9 mouse cellular contexts compared by ENCODE assay signal in genomic region chr2:173577669-173578557, GRCm38 (mm10). TPM values are rescaled to one million over a fixed set of nuclear protein-coding genes. Genes with fewer than 3 reads are reported as not detected.
DNase-seq lines count a peak whose midpoint lies in the region; ATAC-seq and TF ChIP-seq lines count a peak whose summit lies in the region.
"Had no signal": no experiment of that assay in that cellular context is flagged by ENCODE, and none has a peak within 500 bp of the region (broad histone marks: within the 10 kb centered on the region; RNA-seq: fewer than 3 reads in every experiment).

Gene Ankrd60, minus strand, starts transcription at chr2:173578365.

- no peaks in the 10 kb centered on the region for H3K36me3 ChIP-seq in hindbrain, embryonic 12.5 days

- H3K4me3 ChIP-seq in cortical plate, adult 2 months (ENCODE audit: insufficient read depth, low read length) = 0 out of 2 replicates have a peak within 1 kb of the TSS, but pooled peaks have one; percentile 2
- peak within 1 kb of the TSS; percentile 48 for H3K4me3 ChIP-seq in hindbrain, embryonic 12.5 days

- WGBS in hindbrain, embryonic 12.5 days = 9% methylated on average over 50 of the region's 58 CpGs

- no peaks in the 10 kb centered on the region for H3K9me3 ChIP-seq in hindbrain, embryonic 12.5 days (replicated peaks)

- peaks cover 18% of the 10 kb centered on the region for H3K27me3 ChIP-seq in hindbrain, embryonic 12.5 days

- H3K4me1 ChIP-seq in cortical plate, adult 2 months (ENCODE audit: control insufficient read depth, insufficient read depth, low read length) = no peaks in the 10 kb centered on the region
- peaks cover 10% of the 10 kb centered on the region for H3K4me1 ChIP-seq in hindbrain, embryonic 12.5 days

- ATAC-seq in hindbrain, embryonic 12.5 days (ENCODE audit: low FRiP score) = peak; percentile 77
- ATAC-seq in megakaryocyte, adult 5-6 weeks (ENCODE audit: poor library complexity, severe bottlenecking) = peak; percentile 43
- ATAC-seq in frontal cortex, adult (ENCODE audit: low TSS enrichment) = no peak; the same call in 1 of the 2 replicates

- no peak within 1 kb of the TSS for H3K27ac ChIP-seq in cortical plate, adult 2 months (ENCODE audit: insufficient read depth, low read length)
- no peak within 1 kb of the TSS for H3K27ac ChIP-seq in hindbrain, embryonic 12.5 days

- peak within 1 kb of the TSS; percentile 99 for H3K4me2 ChIP-seq in hindbrain, embryonic 12.5 days (replicated peaks)

- TF ChIP-seq POLR2A in cortical plate, adult 2 months (IDR thresholded peaks at IDR 0.05; ENCODE audit: extremely low read depth, insufficient read depth, low read length) = no peak

- DNase-seq in kidney, postnatal 10 days = peak; percentile 59
- no peak for DNase-seq in kidney, postnatal 14 days
- peak; percentile 29 to 67 for DNase-seq in spleen, postnatal 10 days (ENCODE audit: low spot score in 2 of 2)
- no peak for DNase-seq in kidney, postnatal 25 days

- peak within 1 kb of the TSS; percentile 68 for H3K9ac ChIP-seq in hindbrain, embryonic 12.5 days

- no peak for TF ChIP-seq CTCF in cortical plate, adult 2 months (IDR thresholded peaks at IDR 0.05; ENCODE audit: extremely low read depth, insufficient read depth, low read length)

RNA-seq across cellular contexts. Expression of gene Ankrd60, which starts in this region (rescaled TPM):
- not detected in 2 replicates for polyA plus RNA-seq in cortical plate, adult 2 months (2012; rRNA removed)
- not detected in 2 replicates for polyA plus RNA-seq in hindbrain, embryonic 12.5 days (2016; fragmentation: Nextera tagmentation; extraction: Ambion mirVana)
- not detected in 2 replicates for total RNA-seq in megakaryocyte, adult 5-6 weeks (2015)
- total RNA-seq in megakaryocyte, adult 5-6 weeks (2017) = not detected in 2 replicates
- total RNA-seq: left cerebral cortex, postnatal 25 days had no signal

Comparison
In these comparisons a context has a peak if more than half of its experiments do, and no peak if none do; other contexts are left out.
1. DNase-seq: peak in kidney, postnatal 10 days (single experiment) and spleen, postnatal 10 days (2 of 2); none in kidney, postnatal 14 days (single experiment) and kidney, postnatal 25 days (0 of 2).
2. Peak in ATAC-seq, H3K4me3 ChIP-seq, H3K9ac ChIP-seq and H3K4me2 ChIP-seq in hindbrain, embryonic 12.5 days; RNA of the gene not detected or under 1 TPM.
3. Peak in ATAC-seq in megakaryocyte, adult 5-6 weeks; RNA of the gene not detected or under 1 TPM.